Mouse (Mus musculus) intestine, embryonic 16.5 days (tissue): ENCODE results near the gene 4930469K13Rik. TPM values are rescaled to one million over a fixed set of nuclear protein-coding genes. Genes with fewer than 3 reads are reported as not detected.

Experiments used
- ATAC-seq: fragments of 200-750 bp; cut with Nextera tagmentation; 2 replicates; pipeline ENCODE4 v1.8.0; 2017; ENCODE audit warnings: moderate TSS enrichment, moderate library complexity
- H3K27ac ChIP-seq: fragments of 300-500 bp; sonication (generic); 2 replicates; pipeline ENCODE4 v1.5.1; 2014; ENCODE audit warnings: mild to moderate bottlenecking, low read length
- H3K27me3 ChIP-seq: fragments of 300-500 bp; sonication (generic); replicated peaks from 2 replicates; pipeline ENCODE4 v1.6.1; 2014; ENCODE audit warnings: low read length, control low read depth, mixed read lengths; ENCODE audit not compliant: control insufficient read depth, insufficient read depth
- H3K36me3 ChIP-seq: fragments of 300-500 bp; sonication (generic); 2 replicates; pipeline ENCODE4 v1.6.1; 2014; ENCODE audit warnings: low read length, control low read depth; ENCODE audit not compliant: control insufficient read depth, insufficient read depth
- H3K4me1 ChIP-seq: fragments of 300-500 bp; sonication (generic); 2 replicates; pipeline ENCODE4 v1.6.1; 2014; ENCODE audit warnings: low read length, control low read depth, mixed read lengths; ENCODE audit not compliant: control insufficient read depth, insufficient read depth
- H3K4me2 ChIP-seq: fragments of 300-500 bp; sonication (generic); 2 replicates; pipeline ENCODE4 v1.6.1; 2014; ENCODE audit warnings: low read depth, low read length, control low read depth
- H3K4me3 ChIP-seq: fragments of 300-500 bp; sonication (generic); 2 replicates; pipeline ENCODE4 v1.5.1; 2014; ENCODE audit warnings: mild to moderate bottlenecking, low read length
- H3K9ac ChIP-seq: fragments of 300-500 bp; sonication (generic); 2 replicates; pipeline ENCODE4 v1.6.1; 2014; ENCODE audit warnings: low read depth, low read length
- H3K9me3 ChIP-seq: fragments of 300-500 bp; sonication (generic); 2 replicates; pipeline ENCODE4 v1.6.1; 2016; ENCODE audit warnings: low read length, control low read depth; ENCODE audit not compliant: control insufficient read depth
- WGBS: fragments of 180-500 bp; shearing (Covaris S2); extraction: QIAGEN DNeasy Blood & Tissue Kit; methylation state at CpG from one replicate; pipeline ENCODE4 v1.1.7; 2014; 5-methylcytosine and 5-hydroxymethylcytosine counted together
- polyA plus RNA-seq: library from polyadenylated mRNA; unstranded; fragments of >200 nt; fragmentation: Nextera tagmentation; extraction: Ambion mirVana; gene quantifications from 2 replicates; pipeline ENCODE4 v1.2.1, GENCODE M21; 2015

Gene 4930469K13Rik
- polyA plus RNA-seq, 1 experiment from 2014 or later, result 0.68 TPM

GRCm38 (mm10) chr11:33929412-33929811 lies 168.9 kb downstream of the 4930469K13Rik start:
- H3K4me1 ChIP-seq, result peaks cover 8% of the 10 kb centered on the region; the same call in 1 of the 2 replicates
- no peaks in the 10 kb centered on the region for H3K27me3 ChIP-seq
- 65% methylated on average over 11 of the region's 11 CpGs for WGBS
- no peak overlapping the region for H3K27ac ChIP-seq
- no peaks in the 10 kb centered on the region for H3K36me3 ChIP-seq
- H3K9ac ChIP-seq, result no peak overlapping the region
- no peak for ATAC-seq
- H3K4me2 ChIP-seq, result no peak overlapping the region
- H3K4me3 ChIP-seq, result no peak overlapping the region
- H3K9me3 ChIP-seq, result no peaks in the 10 kb centered on the region

DNA sequence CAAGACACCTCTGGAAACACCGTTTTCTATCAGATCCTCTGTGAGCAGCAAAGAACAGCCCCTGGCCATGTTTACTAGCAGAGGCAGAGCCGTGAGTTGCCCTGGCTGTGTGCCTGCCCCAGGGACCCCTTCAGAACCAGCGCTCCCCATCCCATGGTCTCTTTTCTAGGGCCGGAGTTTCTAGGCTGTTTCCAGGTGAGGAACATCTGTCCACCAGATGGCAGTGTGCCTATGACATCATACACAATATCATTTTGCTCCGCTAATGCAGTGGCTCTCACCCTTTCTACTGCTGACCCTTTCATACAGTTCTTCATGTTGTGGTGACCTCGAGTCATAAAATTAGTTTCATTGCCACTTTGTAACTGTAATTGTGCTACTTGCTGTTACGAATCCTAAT lies 169.7 kb downstream of the 4930469K13Rik start:
- WGBS, result 24% methylated on average over 7 of the region's 7 CpGs
- no peak for ATAC-seq
- Histone ChIP-seq H3K4me1 (peaks cover 8% of the 10 kb centered on the region; the same call in 1 of the 2 replicates), H3K4me3 (no peak overlapping the region), H3K36me3 (no peaks in the 10 kb centered on the region), H3K27ac (no peak overlapping the region), H3K4me2 (no peak overlapping the region), H3K9me3 (no peaks in the 10 kb centered on the region), H3K27me3 (no peaks in the 10 kb centered on the region), H3K9ac (no peak overlapping the region)

DNA sequence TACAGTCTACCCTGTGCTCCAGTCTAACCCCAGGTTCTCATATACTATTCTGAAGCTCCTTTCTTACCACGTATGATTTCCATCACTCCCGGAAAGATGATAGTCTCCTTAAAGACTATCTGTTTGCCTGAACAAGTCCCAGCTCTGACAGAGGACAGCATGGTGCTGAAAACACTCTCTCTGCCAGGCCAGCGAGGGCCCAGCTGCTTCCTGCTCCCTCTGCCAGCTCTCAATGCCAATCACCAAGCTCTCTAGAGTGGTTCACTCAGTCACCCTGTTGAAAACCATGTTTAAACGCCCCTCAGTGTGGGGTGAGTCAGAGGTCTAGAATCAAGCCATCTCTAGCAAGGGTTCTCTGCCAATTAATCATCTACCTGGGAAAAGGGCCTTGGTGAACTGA lies 170.5 kb downstream of the 4930469K13Rik start:
- ATAC-seq, result no peak
- Histone ChIP-seq H3K36me3 (no peaks in the 10 kb centered on the region), H3K9ac (no peak overlapping the region), H3K27ac (no peak overlapping the region), H3K4me2 (no peak overlapping the region), H3K27me3 (no peaks in the 10 kb centered on the region), H3K4me3 (no peak overlapping the region), H3K4me1 (peaks cover 8% of the 10 kb centered on the region; the same call in 1 of the 2 replicates), H3K9me3 (no peaks in the 10 kb centered on the region)
- 61% methylated on average over 4 of the region's 4 CpGs for WGBS

- Histone ChIP-seq H3K4me3 (no peak overlapping the region), H3K27me3 (no peaks in the 10 kb centered on the region), H3K4me2 (no peak overlapping the region), H3K9me3 (no peaks in the 10 kb centered on the region), H3K4me1 (peaks cover 8% of the 10 kb centered on the region; the same call in 1 of the 2 replicates), H3K9ac (no peak overlapping the region), H3K27ac (no peak overlapping the region), H3K36me3 (no peaks in the 10 kb centered on the region)
- no peak for ATAC-seq
- 52% methylated on average over 6 of the region's 6 CpGs for WGBS
Observed at GRCm38 (mm10) chr11:33927321-33927720, 171.0 kb downstream of the 4930469K13Rik start.

- H3K27me3 ChIP-seq, result no peaks in the 10 kb centered on the region
- no peaks in the 10 kb centered on the region for H3K9me3 ChIP-seq
- peak; percentile 89 for ATAC-seq
- no peak overlapping the region for H3K27ac ChIP-seq
- H3K4me2 ChIP-seq, result no peak overlapping the region
- H3K4me1 ChIP-seq, result peaks cover 8% of the 10 kb centered on the region; the same call in 1 of the 2 replicates
- H3K9ac ChIP-seq, result no peak overlapping the region
- H3K36me3 ChIP-seq, result no peaks in the 10 kb centered on the region
- WGBS, result 29% methylated on average over 2 of the region's 2 CpGs
- H3K4me3 ChIP-seq, result no peak overlapping the region
Observed at GRCm38 (mm10) chr11:33926551-33926950, 171.8 kb downstream of the 4930469K13Rik start.

- Histone ChIP-seq H3K36me3 (no peaks in the 10 kb centered on the region), H3K4me2 (no peak overlapping the region), H3K4me3 (no peak overlapping the region), H3K27me3 (no peaks in the 10 kb centered on the region), H3K9ac (no peak overlapping the region), H3K27ac (no peak overlapping the region), H3K9me3 (no peaks in the 10 kb centered on the region), H3K4me1 (peaks cover 8% of the 10 kb centered on the region; the same call in 1 of the 2 replicates)
- 0 out of 2 replicates have a peak, but pooled peaks have one; percentile 3 for ATAC-seq
- 64% methylated on average over 8 of the region's 8 CpGs for WGBS
Observed at GRCm38 (mm10) chr11:33925778-33926177, 172.6 kb downstream of the 4930469K13Rik start.

Other genes starting within 250 kb of the 4930469K13Rik start
- 1.9 and 2.1 TPM in 2 replicates for gene Kcnmb1, start 135.5 kb downstream of the 4930469K13Rik start, polyA plus RNA-seq
- 6.6 and 8.9 TPM in 2 replicates for gene Kcnip1, start 105.4 kb downstream of the 4930469K13Rik start, polyA plus RNA-seq
- gene Lcp2, start 51.6 kb downstream of the 4930469K13Rik start, polyA plus RNA-seq, result 3.1 and 4.1 TPM in 2 replicates
- gene Foxi1, start 109.5 kb upstream of the 4930469K13Rik start, polyA plus RNA-seq, result not detected in 2 replicates
- gene Fam196b, start 216.3 kb upstream of the 4930469K13Rik start, polyA plus RNA-seq, result 0.15 and 0.29 TPM in 2 replicates